Mouse (Mus musculus): ENCODE measurements around the gene Slc4a7. TPM values are rescaled to one million over a fixed set of nuclear protein-coding genes. Genes with fewer than 3 reads are reported as not detected.
"Not testable (repeated sequence)": the region's sequence is repeated elsewhere in the genome, so short reads cannot be mapped to it uniquely, and the experiment has no call there.

The Slc4a7 gene
- polyA plus RNA-seq, 1 experiment from 2014 or later: 14.0 TPM

- no peaks in the 10 kb centered on the region for H3K27me3 ChIP-seq (ENCODE audit: control insufficient read depth, insufficient read depth, low read length)
- H3K4me3 ChIP-seq (ENCODE audit: low read depth, low read length): no peak overlapping the region
- no peak overlapping the region for H3K27ac ChIP-seq (ENCODE audit: low read depth, low read length)
- no peak for ATAC-seq (replicated peaks; ENCODE audit: insufficient number of reproducible peaks, low FRiP score, low TSS enrichment)
- 86% methylated on average over 2 of the region's 2 CpGs for WGBS (ENCODE audit: insufficient replicate concordance)
- peaks cover 4% of the 10 kb centered on the region for H3K36me3 ChIP-seq (ENCODE audit: control insufficient read depth, insufficient read depth, low read length)
- H3K4me1 ChIP-seq (ENCODE audit: control insufficient read depth, insufficient read depth, low read length): no peaks in the 10 kb centered on the region
- no peaks in the 10 kb centered on the region for H3K9me3 ChIP-seq (replicated peaks; ENCODE audit: control insufficient read depth, low read length)
- H3K9ac ChIP-seq (ENCODE audit: low read depth, low read length): no peak overlapping the region
- no peak overlapping the region for H3K4me2 ChIP-seq
Measured at GRCm38 (mm10) chr14:14781169-14781568, 79.1 kb downstream of the Slc4a7 start.

- WGBS (ENCODE audit: insufficient replicate concordance): 84% methylated on average over 1 of the region's 1 CpGs
- peaks cover 15% of the 10 kb centered on the region for H3K36me3 ChIP-seq (ENCODE audit: control insufficient read depth, insufficient read depth, low read length)
- no peaks in the 10 kb centered on the region for H3K4me1 ChIP-seq (ENCODE audit: control insufficient read depth, insufficient read depth, low read length)
- H3K4me2 ChIP-seq: no peak overlapping the region
- H3K4me3 ChIP-seq (ENCODE audit: low read depth, low read length): no peak overlapping the region
- H3K27me3 ChIP-seq (ENCODE audit: control insufficient read depth, insufficient read depth, low read length): no peaks in the 10 kb centered on the region
- H3K27ac ChIP-seq (ENCODE audit: low read depth, low read length): no peak overlapping the region
- H3K9ac ChIP-seq (ENCODE audit: low read depth, low read length): no peak overlapping the region
- H3K9me3 ChIP-seq (replicated peaks; ENCODE audit: control insufficient read depth, low read length): no peaks in the 10 kb centered on the region
- no peak for ATAC-seq (replicated peaks; ENCODE audit: insufficient number of reproducible peaks, low FRiP score, low TSS enrichment)
Measured at GRCm38 (mm10) chr14:14784223-14784622, 82.1 kb downstream of the Slc4a7 start.

GRCm38 (mm10) chr14:14786979-14787378, 84.9 kb downstream of the Slc4a7 start:
- no peaks in the 10 kb centered on the region for H3K27me3 ChIP-seq (ENCODE audit: control insufficient read depth, insufficient read depth, low read length)
- ATAC-seq (replicated peaks; ENCODE audit: insufficient number of reproducible peaks, low FRiP score, low TSS enrichment): no peak
- WGBS (ENCODE audit: insufficient replicate concordance): 88% methylated on average over 1 of the region's 1 CpGs
- no peak overlapping the region for H3K4me2 ChIP-seq
- no peaks in the 10 kb centered on the region for H3K4me1 ChIP-seq (ENCODE audit: control insufficient read depth, insufficient read depth, low read length)
- no peak overlapping the region for H3K9ac ChIP-seq (ENCODE audit: low read depth, low read length)
- peaks cover 15% of the 10 kb centered on the region for H3K36me3 ChIP-seq (ENCODE audit: control insufficient read depth, insufficient read depth, low read length)
- no peak overlapping the region for H3K4me3 ChIP-seq (ENCODE audit: low read depth, low read length)
- H3K9me3 ChIP-seq (replicated peaks; ENCODE audit: control insufficient read depth, low read length): no peaks in the 10 kb centered on the region
- no peak overlapping the region for H3K27ac ChIP-seq (ENCODE audit: low read depth, low read length)

GRCm38 (mm10) chr14:14789840-14790470, 87.9 kb downstream of the Slc4a7 start:
- Histone ChIP-seq H3K27ac (ENCODE audit: low read depth, low read length) (no peak overlapping the region), H3K9ac (ENCODE audit: low read depth, low read length) (no peak overlapping the region), H3K36me3 (ENCODE audit: control insufficient read depth, insufficient read depth, low read length) (peaks cover 15% of the 10 kb centered on the region), H3K4me1 (ENCODE audit: control insufficient read depth, insufficient read depth, low read length) (no peaks in the 10 kb centered on the region), H3K27me3 (ENCODE audit: control insufficient read depth, insufficient read depth, low read length) (no peaks in the 10 kb centered on the region), H3K4me3 (ENCODE audit: low read depth, low read length) (no peak overlapping the region), H3K4me2 (no peak overlapping the region), H3K9me3 (replicated peaks; ENCODE audit: control insufficient read depth, low read length) (no peaks in the 10 kb centered on the region)
- no peak for ATAC-seq (replicated peaks; ENCODE audit: insufficient number of reproducible peaks, low FRiP score, low TSS enrichment)
- WGBS (ENCODE audit: insufficient replicate concordance): 94% methylated on average over 4 of the region's 4 CpGs

- Histone ChIP-seq H3K4me3 (ENCODE audit: low read depth, low read length) (no peak overlapping the region), H3K4me2 (no peak overlapping the region), H3K27ac (ENCODE audit: low read depth, low read length) (no peak overlapping the region), H3K4me1 (ENCODE audit: control insufficient read depth, insufficient read depth, low read length) (no peaks in the 10 kb centered on the region), H3K9me3 (replicated peaks; ENCODE audit: control insufficient read depth, low read length) (no peaks in the 10 kb centered on the region), H3K27me3 (ENCODE audit: control insufficient read depth, insufficient read depth, low read length) (no peaks in the 10 kb centered on the region), H3K9ac (ENCODE audit: low read depth, low read length) (no peak overlapping the region), H3K36me3 (ENCODE audit: control insufficient read depth, insufficient read depth, low read length) (no peaks in the 10 kb centered on the region)
- ATAC-seq (replicated peaks; ENCODE audit: insufficient number of reproducible peaks, low FRiP score, low TSS enrichment): no peak
- WGBS (ENCODE audit: insufficient replicate concordance): 87% methylated on average over 5 of the region's 5 CpGs
Measured at GRCm38 (mm10) chr14:14799861-14800260, 97.8 kb downstream of the Slc4a7 start.

GRCm38 (mm10) chr14:14800332-14800731, 98.3 kb downstream of the Slc4a7 start:
- no peak for ATAC-seq (replicated peaks; ENCODE audit: insufficient number of reproducible peaks, low FRiP score, low TSS enrichment)
- Histone ChIP-seq H3K4me2 (no peak overlapping the region), H3K36me3 (ENCODE audit: control insufficient read depth, insufficient read depth, low read length) (no peaks in the 10 kb centered on the region), H3K4me1 (ENCODE audit: control insufficient read depth, insufficient read depth, low read length) (no peaks in the 10 kb centered on the region), H3K27ac (ENCODE audit: low read depth, low read length) (no peak overlapping the region), H3K9me3 (replicated peaks; ENCODE audit: control insufficient read depth, low read length) (no peaks in the 10 kb centered on the region), H3K9ac (ENCODE audit: low read depth, low read length) (no peak overlapping the region), H3K4me3 (ENCODE audit: low read depth, low read length) (no peak overlapping the region), H3K27me3 (ENCODE audit: control insufficient read depth, insufficient read depth, low read length) (no peaks in the 10 kb centered on the region)
- 88% methylated on average over 4 of the region's 4 CpGs for WGBS (ENCODE audit: insufficient replicate concordance)

- Histone ChIP-seq H3K27me3 (ENCODE audit: control insufficient read depth, insufficient read depth, low read length) (no peaks in the 10 kb centered on the region), H3K4me1 (ENCODE audit: control insufficient read depth, insufficient read depth, low read length) (no peaks in the 10 kb centered on the region), H3K4me2 (no peak overlapping the region), H3K9ac (ENCODE audit: low read depth, low read length) (no peak overlapping the region), H3K27ac (ENCODE audit: low read depth, low read length) (no peak overlapping the region), H3K9me3 (replicated peaks; ENCODE audit: control insufficient read depth, low read length) (no peaks in the 10 kb centered on the region), H3K36me3 (ENCODE audit: control insufficient read depth, insufficient read depth, low read length) (no peaks in the 10 kb centered on the region), H3K4me3 (ENCODE audit: low read depth, low read length) (no peak overlapping the region)
- ATAC-seq (replicated peaks; ENCODE audit: insufficient number of reproducible peaks, low FRiP score, low TSS enrichment): no peak
- 89% methylated on average over 3 of the region's 3 CpGs for WGBS (ENCODE audit: insufficient replicate concordance)
Measured at GRCm38 (mm10) chr14:14800810-14801209, 98.7 kb downstream of the Slc4a7 start.

GRCm38 (mm10) chr14:14803115-14803514, 101.0 kb downstream of the Slc4a7 start, which contains the start of gene Nek10:
Gene Nek10 (plus strand): TSS chr14:14803415.
- not testable (repeated sequence) for H3K36me3 ChIP-seq (ENCODE audit: control insufficient read depth, insufficient read depth, low read length); H3K27ac ChIP-seq (ENCODE audit: low read depth, low read length); H3K4me3 ChIP-seq (ENCODE audit: low read depth, low read length); ATAC-seq (replicated peaks; ENCODE audit: insufficient number of reproducible peaks, low FRiP score, low TSS enrichment); H3K27me3 ChIP-seq (ENCODE audit: control insufficient read depth, insufficient read depth, low read length); H3K9me3 ChIP-seq (replicated peaks; ENCODE audit: control insufficient read depth, low read length); H3K4me2 ChIP-seq; H3K4me1 ChIP-seq (ENCODE audit: control insufficient read depth, insufficient read depth, low read length); H3K9ac ChIP-seq (ENCODE audit: low read depth, low read length)
- no CpG with 5 or more reads among the region's 2 CpGs for WGBS (ENCODE audit: insufficient replicate concordance)

- Histone ChIP-seq H3K36me3 (ENCODE audit: control insufficient read depth, insufficient read depth, low read length) (no peaks in the 10 kb centered on the region), H3K4me3 (ENCODE audit: low read depth, low read length) (no peak overlapping the region), H3K9me3 (replicated peaks; ENCODE audit: control insufficient read depth, low read length) (no peaks in the 10 kb centered on the region), H3K4me1 (ENCODE audit: control insufficient read depth, insufficient read depth, low read length) (no peaks in the 10 kb centered on the region), H3K27ac (ENCODE audit: low read depth, low read length) (no peak overlapping the region), H3K9ac (ENCODE audit: low read depth, low read length) (no peak overlapping the region), H3K27me3 (ENCODE audit: control insufficient read depth, insufficient read depth, low read length) (no peaks in the 10 kb centered on the region), H3K4me2 (no peak overlapping the region)
- 14% methylated on average over 10 of the region's 10 CpGs for WGBS (ENCODE audit: insufficient replicate concordance)
- ATAC-seq (replicated peaks; ENCODE audit: insufficient number of reproducible peaks, low FRiP score, low TSS enrichment): no peak
Measured at GRCm38 (mm10) chr14:14803921-14804517, 101.9 kb downstream of the Slc4a7 start.

All from heart, embryonic 11.5 days (tissue).